Mouse (Mus musculus): ENCODE results near the gene Cmc2.

DNA sequence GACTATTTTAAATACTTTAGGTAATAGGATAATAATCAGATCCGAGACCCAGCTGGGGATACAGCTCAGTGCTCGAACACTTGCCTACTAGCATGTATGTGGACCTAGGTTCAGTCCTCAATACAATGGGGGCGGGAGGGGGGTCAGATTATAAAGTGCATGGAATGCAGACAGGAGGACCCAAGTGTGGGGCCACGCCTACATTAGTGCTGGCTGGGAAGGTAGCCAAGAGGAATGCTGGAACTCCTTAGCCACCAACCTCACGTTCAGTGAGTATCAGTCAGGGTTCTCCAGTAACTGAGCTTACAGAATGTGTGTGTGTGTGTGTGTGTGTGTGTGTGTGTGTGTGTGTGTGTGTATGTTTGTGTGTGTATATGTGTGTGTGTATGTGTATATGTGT lies 30.1 kb upstream of the Cmc2 start:
- TF ChIP-seq POLR2A (IDR thresholded peaks at IDR 0.05; ENCODE audit: insufficient read depth, low read depth, low read length), result no peak
- TF ChIP-seq EP300 (IDR thresholded peaks at IDR 0.05; ENCODE audit: insufficient read depth, low read depth, low read length), result no peak
- TF ChIP-seq CTCF (IDR thresholded peaks at IDR 0.05), result no peak
